Mouse (Mus musculus): ENCODE measurements around the gene Hivep3. TPM values are rescaled to one million over a fixed set of nuclear protein-coding genes. Genes with fewer than 3 reads are reported as not detected.

Gene Hivep3
- total RNA-seq, 2 experiments from 2014 or later: 7.4 to 9.7 TPM

DNA sequence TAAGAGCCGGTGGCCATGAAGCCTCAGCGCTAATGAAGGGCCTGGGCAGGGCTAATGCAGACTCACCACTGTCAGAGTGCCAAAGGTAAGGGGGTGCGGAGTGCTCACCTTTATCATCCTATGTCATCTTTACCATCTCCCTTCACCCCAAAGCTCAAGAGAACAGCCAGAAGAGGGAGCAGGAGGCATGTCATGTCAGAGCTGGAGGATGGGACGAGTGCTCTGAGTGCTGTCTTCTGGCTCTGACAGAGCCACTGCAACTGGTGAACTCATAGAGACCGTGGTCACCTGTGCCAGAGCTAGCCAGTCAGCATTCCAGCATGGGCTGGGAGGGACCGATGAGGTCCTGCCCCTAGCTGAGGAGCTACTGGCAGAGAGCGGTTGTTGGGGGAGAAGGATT lies 27.2 kb downstream of the Hivep3 start:
- no peak for DNase-seq

DNA sequence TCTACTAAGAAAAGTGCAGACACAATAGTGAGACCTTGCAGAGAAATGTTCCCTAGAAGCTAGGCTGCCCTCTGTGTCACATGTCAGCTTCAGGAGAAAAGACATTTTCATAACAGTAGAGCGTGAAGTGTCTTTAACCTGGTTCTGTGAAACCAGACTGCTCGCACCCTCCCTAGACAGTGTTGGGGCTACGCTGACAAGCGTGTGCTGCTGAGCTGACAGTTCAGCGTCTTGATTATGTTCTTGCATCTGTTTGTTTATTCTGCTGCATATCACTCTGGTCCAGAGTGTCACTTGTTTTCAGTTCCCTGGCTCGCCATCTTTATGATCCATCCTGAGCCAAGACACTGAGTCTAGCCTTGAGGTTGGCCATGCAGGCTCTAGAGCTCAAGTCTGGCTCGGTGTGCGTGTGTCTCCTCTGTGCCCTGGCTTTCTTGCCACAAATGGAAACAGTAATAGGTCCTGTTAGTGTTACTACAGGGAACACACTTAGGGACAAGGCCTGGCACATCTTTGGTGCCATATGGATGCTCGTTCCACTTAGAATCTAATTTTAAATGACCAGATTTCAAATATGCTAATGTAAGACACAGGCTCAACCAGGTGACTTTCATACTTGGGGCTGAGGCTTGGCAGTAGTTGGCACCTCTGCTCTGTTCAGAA lies 28.0 kb downstream of the Hivep3 start:
- no peak for DNase-seq

DNA sequence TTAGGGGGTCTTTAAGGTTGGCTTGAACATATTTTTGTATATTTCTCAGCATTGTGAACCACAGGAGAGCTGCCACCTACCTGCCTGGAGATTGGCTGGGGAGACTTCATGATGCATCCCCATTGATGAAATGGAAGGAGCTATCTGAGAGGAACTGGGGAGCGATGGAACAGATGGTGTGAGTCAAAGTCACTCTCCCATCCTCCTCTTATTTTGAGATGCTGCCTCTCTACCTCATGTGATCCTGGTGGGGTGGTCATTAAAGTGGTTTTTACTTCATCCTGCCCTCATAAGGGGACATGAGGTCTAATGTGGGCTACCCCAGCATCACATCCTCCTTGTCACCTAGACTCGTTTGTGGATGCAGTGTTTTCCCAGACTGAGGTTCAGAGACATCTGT lies 28.6 kb downstream of the Hivep3 start:
- DNase-seq: no peak

DNA sequence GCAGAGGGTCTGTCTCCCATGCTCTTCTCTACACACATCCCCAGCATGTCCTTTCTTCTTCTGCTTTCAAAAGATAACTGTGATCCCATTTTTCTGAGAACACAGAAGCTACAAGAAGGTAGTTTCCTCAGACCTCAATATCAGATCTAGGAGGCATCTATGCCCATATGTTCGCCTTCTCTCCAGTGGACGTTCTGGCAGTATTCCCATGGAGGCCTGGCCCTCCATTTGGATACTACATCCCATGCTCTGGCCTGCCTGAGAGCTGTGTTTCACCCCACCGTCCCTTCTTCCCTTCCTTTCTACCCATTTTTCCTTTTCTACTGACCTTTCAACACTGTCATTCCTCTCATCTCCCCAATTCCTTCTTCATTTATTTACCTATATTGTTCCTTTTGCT lies 34.5 kb downstream of the Hivep3 start:
- DNase-seq: no peak

DNA sequence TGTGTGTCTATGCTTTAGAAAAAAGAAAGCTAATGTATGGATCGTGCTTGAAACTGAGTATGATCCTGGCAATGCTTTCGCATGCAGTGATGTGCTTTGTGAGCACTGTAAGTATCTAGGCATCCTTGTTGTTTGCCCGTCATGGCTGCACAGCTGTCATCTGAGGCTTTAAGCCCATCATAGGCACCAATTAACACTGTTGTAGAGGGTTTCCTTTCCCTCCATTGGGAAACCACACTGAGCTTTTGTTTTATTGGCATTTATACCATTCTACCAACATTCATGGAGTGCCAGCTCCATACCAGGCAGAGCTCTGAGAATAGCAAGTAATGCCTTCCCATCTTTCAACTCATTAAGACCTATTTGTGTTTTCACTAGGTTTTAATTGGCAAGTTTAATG lies 42.3 kb downstream of the Hivep3 start:
- DNase-seq: no peak

DNA sequence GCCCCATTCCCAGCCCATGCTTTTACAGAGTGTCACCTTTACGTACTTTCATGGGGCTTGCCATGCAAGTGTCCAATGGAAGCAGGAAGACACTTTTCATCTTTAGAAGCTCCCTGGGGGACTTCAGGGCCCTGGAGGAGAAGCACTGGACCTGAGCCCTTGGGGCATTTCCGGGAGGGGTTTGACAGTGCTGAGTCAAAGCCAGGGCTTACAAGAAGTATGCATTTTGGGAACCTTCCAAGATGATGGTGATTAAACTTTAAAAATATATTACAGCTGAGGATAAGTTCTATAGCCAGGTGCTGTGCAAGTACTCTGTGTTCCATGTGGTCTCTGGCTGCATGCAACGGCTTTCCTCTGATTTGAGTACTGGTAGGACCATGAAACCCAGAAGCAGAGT lies 43.6 kb downstream of the Hivep3 start:
- no peak for DNase-seq

DNA sequence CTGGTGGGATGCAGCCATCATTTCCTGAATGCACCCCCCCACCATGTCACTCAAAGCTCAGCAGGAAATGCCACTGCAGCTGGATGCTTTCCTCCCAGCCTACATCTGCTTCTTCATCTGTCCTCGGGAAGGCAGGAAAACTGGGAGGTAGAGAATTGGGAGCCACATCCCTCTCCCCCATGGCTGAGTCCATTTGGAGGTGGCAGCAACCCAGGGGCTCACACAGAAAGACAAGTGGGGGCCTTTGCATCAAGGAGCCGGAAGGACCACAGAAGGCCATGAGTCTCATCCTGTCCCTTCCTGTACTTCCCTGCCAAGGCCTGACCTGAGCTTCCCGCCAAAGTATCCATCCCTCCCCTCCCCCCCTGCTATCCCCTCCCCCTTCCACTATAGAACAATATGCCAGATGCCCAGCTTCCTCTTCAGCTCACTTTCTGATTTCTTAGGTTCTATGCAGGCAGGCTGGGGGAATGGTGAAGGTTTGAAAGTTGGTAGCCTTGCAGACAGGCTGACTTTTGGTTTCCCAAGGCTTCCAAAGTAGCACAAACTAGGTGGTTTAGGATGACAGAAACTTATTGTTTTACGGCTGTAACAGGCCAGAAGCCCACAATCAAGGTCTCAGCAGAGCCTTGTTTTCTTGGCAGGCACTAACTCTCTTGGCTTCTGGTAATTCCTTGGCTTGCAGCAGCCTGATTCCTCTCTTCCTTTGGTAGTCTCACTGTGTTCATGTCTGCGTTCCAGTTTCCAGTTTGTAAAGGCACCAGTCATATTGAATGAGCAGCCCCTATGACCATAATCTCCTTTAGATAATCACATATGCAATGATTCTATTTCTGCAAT lies 46.2 kb downstream of the Hivep3 start:
- DNase-seq: peak; percentile 43

DNA sequence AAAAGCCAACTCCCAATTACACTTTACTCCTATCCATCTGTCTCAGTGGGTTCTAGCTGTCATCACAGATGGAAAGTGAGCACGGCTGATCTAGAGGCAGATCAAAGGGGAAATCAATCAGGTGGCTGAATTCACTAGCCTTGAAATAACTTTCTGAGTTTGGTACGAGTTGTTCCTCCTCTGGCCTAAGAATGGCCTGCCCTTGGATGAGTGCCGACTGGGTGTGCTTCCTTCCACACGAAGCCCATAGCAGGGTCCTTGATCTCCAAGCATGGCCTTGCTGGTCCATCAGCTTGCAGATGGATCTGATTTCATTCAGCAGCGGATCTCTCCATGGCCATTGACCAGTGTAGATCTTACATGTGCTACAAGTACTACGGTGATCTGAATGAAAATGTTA lies 47.3 kb downstream of the Hivep3 start:
- peak; percentile 68 for DNase-seq

DNA sequence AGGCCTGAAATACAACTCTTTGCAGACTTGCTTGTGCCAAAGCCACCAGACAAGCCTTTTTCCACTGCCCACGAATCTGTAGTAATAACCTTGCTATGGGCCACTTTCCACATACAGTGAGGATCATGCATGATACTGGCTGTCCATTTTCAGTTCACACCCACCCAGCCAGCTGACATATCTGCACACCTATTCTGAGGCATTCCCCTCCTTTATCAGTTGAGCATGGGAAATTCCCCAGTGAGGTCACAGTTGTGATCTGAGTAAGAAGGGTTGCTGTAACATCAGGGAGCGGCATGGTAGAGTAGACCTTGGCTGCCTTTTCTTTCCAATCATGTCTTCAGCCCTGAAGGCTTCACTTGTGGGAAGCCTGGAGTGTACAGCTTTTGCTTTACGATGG lies 51.4 kb downstream of the Hivep3 start:
- DNase-seq: no peak

DNA sequence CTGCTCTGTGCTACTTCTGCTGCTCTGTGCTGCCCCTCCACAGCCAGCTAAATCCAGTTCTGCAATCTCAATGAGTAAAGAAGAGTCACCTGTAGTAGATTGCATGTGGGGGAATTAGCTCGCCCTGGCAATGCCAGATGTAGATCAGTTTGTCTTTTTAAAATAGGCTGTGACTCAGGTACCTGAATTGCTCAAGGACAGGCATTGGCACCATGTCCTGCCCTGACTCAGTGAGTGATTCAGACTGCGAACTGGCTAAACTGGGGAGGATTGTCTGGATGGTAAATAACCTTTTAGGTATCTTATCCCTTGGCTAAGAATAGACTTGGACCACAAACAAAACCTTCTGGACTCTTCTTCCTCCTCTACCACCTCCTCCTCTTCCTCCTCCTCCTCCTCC lies 52.7 kb downstream of the Hivep3 start:
- peak; percentile 44 for DNase-seq

DNA sequence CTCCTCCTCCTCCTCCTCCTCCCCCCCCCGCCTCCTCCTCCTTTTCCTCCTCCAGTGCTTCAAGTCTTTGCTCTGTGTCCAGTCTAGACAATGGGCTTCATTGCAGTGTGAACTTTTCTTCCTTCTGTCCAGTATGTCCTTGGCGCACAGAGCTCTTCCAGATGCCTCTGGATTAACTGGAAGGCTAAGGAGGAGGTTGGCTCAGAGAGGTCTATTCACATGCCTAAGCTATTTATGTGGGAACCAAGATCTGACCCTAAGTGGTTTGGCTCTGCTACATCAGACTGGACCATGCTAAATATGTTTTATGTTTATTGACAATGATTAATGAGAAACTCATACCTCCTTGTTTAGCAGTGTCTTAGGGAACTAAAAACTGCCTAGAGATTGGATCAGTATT lies 53.1 kb downstream of the Hivep3 start:
- no peak for DNase-seq

DNA sequence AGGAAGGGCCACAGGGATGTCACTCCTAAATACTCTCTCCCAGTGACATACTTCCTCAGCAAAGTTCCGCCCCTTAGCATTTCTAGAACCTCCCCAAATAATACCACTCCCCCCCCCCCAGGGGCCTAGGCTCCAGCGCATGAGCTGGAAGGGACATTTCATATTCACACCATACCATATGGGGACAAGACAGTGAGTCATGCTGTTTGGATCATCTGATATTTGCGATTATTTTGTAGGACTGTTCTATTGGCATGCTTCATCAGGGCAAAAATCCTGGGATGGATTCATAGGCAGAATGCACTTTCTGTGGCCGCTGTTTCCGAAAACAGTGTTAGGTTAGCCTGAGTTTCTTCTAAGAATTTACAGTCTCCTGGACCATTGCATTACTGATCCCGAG lies 55.2 kb downstream of the Hivep3 start:
- no peak for DNase-seq

DNA sequence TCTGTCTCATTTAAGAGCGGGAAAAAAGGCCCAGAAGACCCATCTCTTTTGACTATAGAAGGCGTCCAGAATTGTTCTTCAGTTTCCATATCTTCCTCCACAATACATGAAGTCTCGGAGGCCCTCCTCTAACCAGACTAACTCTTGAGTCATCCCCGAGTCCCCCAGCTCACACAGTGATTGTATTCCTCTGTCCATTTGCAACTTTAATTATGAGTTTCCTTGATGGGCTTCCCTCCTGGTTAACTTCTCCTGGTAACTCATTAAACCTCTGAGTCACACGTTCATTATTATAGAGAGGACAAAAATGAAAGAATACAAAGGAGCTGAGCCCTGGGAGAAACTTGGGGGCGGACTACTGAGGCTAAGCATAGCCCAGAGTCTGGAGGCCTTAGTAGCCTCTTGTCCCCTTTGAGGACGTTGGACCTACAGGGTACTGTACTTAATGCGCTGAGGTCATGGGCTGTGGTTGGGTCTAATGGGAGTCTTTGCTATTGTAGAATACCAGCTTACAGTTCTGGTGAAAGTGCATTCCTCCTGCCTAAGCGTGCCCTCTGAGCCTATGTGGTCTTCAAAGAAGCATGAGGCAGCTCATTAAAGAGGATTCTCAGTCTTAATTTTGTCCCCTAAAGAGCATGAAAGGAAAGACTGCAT lies 56.0 kb downstream of the Hivep3 start:
- DNase-seq: no peak

DNA sequence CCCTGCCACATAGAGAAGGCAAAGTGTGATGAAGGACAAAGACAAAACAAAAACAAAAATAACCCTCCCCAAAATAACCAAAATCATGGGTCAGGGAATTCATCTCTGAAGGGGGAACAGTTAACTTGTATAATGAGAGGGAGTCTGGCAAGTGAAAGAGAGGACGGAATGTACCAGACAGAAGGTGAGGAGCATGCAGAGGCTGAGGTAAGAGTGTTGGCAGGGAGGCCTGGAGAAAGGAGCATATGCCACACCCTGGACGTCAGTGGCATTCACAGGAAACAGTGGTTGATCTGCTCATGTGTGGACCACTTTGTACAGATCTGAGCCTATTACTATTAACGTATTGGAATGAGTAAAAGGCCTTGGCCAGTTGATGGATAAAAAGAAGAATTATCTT lies 65.3 kb downstream of the Hivep3 start:
- DNase-seq: no peak

DNA sequence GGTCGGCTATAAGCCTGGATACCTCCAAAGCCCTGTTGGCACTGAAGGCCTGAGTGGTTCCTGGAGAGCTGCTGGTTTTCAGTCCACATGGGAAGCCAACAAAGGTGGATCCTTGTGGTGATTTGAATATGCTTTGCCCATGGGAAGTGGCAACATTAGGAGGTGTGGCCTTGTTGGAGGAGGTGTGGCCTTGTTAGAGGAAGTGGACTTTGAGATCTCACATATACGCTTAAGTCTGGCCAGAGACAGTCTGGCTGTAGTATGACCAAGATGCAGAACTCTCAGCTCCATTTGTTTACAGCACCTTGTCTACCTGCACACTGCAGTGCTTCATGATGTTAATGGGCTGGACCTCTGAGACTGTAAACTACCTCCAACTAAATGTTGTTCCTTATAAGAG lies 73.0 kb downstream of the Hivep3 start:
- DNase-seq: no peak

DNA sequence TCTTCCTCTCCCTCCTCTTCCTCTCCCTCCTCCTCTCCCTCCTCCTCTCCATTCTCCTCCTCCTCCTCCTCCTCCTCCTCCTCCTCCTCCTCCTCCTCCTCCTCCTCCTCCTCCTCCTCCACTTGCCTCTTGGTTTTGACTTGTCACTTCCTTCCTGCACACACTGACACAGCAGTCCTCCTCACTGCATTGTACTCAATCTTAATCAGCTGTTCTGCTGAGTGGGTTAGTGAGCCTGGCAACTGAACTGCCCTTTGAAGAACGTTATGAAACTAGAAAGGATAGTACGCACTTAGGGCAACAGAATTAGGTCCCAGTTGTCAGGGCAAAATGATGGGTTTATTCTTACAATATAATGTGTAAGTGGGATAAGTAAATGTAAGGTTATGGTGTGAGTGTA lies 73.8 kb downstream of the Hivep3 start:
- DNase-seq: no peak

DNA sequence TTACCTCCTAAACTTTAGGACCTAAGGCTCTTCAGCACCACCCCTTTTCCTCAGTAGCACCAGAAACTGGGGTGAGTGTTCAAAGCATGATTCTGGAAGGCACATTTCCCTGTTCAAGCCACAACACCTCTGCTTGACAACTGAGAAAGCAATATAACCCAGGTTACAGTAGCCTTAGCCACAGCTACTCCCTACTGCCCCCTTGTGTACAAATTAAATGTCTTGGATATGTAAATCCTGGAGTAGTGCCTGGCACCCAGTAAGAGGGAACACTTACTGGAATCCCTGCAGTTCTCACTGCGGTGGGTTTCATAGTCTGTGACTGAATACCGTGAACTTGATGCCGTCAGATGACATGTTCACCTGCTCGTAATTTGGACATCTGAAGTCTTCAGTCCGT lies 75.7 kb downstream of the Hivep3 start:
- peak; percentile 41 for DNase-seq

DNA sequence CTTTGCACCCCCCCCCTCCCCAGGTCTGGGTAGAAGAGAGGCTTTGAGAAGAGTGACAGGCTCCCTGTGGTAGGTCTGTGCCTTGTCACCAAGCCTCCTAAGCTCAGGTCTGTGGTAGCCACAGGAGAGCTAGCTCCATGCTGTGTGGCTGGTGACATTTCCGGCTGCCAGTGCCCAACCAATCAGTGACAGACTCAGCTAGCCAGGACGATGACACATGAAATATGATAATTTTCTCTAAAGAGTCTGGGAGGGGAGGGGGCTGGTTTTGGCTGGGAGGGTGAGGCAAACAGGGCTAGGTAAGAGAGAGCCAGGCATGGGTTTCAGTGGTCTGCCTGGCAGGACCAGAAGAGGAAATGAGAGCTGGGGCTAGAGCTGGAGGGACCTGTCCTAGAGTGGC lies 79.2 kb downstream of the Hivep3 start:
- no peak for DNase-seq

DNA sequence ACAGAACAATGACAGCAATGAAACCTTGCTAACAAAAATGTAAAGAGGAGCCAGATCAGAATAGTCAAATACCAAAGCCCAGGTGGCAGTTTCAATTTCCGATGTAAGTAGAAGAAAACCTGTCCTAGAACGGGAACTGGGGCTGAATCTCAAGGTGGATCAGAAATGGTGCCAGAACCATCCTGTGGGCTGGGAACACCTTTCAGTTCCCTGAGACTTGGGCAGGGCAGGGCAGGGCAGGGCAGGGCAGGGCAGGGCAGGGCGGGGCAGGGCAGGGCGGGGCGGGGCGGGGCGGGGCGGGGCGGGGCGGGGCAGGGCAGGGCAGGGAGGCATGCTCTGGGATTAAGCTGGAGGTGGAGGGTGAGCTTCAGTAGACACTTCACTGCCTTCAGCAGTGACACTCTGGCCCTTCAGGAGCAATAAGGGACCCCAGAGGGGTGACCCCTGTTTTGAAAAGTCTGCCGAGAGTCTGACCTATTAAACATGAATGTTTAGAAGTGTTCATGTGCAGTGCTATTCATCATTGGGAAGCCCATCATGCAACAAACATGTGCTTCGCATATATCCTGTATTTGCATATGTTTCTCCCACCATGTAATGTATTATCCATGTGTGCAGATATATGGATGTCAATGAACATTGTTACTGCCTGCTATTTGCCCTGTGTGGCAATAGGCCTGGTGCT lies 80.1 kb downstream of the Hivep3 start:
- DNase-seq: no peak

DNA sequence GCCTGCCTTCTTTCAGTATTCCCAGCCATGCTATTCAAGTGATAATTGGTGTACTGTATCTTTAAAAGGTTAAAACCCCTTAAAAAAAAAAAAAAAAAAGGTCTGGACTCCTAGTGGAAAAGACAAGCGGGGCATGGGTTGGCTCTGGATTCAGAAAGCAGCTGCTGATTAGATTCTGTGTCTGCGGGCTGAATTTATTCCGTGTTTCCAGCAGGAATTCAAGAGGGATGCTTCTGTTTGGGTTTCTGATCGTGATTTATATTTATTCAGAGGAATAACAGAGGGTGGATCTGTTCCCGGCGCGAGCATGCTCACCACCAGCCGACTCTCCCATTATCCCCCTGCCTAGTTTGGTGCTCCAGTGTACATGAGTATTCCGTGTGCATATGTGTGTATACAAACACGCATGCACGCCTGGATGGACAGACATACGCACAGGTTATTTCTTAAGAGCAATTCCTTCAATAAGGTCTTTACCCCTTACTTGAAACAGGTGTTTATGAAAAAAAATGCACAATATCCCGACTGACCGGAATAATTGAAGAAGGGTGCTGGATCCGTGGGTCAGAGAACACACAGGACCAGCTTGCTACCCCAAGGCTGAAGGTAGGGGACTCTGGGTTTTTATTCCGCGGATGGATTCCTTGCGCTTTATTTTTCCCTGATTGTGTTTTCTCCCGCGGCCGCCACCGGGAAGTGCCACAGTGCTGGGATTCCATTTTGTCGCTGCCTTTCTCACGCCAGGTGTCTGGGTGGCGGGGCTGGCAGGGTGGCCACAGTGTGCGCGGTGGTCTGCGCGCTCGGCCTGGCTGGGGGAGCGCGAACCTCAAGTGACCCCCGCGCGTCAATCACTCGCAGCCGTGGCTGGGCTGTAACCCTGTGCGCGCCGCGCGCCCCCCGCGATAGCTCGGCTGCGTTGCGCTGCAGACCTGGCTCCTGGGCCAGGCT lies 80.9 kb downstream of the Hivep3 start:
- peak; percentile 41 for DNase-seq

DNA sequence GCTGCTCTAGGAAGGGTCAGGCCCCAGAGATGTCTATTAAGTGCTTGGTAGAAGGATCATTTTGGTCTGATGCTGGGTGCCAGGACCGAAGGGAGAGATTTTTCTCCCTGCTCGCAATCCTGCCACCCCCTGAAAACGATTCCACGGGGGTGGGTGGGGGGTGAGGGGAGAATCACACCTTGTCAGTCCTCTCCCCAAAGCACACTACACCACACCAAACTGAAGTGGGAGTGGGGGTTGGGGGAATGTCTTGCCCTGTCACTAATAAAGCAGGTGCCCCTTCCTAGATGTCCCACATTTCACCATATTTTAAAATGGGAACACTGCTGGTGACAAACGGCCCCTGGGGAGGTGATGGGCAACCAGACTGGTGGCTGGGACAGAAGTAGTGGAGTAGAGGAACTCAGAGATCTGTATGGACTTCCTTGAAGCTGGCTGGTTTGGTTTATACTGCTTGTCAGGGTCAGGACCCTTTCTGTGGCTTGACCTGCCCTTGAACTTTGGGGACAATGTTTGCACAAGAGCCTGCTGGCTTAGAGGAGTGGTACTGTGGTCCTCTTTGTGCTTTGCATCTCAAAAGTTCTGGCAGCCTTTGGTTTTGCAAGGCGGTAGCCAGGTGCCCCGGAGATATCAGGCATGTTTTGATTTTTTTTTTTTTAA lies 81.7 kb downstream of the Hivep3 start:
- DNase-seq: no peak

Data from adrenal gland, postnatal 10 days (tissue).